Mouse (Mus musculus): ENCODE data around the gene Gm17455. TPM values are rescaled to one million over a fixed set of nuclear protein-coding genes. Genes with fewer than 3 reads are reported as not detected.
A peak's percentile ranks its signal among the peaks of the same experiment; 100 is the strongest.

Gene Gm17455
- total RNA-seq (2022), result not detected

DNA sequence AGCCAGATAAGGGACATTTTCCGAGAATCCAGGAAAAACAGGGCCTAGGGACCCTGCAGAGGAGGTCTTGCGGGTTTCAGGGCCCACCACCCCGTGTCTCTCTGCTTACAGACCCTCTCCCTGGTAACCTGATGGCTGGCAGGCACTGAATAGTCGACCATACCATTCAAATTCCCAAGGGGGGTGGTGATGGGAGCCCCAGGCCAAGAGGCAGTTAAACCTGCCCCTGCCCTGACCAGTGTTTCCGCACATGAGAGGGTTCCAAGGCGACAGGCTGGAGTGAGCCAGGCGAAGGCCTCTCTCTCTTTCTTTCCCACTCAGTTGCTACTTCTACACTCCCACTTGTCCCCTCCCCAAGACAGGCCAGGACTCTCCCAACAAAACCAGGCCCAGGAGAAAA lies at the start of gene Gm17455:
Gm17455 (plus strand) TSS at position 278 of the 400 bp plus-strand sequence.
- no peak for DNase-seq (ENCODE audit: low spot score)

DNA sequence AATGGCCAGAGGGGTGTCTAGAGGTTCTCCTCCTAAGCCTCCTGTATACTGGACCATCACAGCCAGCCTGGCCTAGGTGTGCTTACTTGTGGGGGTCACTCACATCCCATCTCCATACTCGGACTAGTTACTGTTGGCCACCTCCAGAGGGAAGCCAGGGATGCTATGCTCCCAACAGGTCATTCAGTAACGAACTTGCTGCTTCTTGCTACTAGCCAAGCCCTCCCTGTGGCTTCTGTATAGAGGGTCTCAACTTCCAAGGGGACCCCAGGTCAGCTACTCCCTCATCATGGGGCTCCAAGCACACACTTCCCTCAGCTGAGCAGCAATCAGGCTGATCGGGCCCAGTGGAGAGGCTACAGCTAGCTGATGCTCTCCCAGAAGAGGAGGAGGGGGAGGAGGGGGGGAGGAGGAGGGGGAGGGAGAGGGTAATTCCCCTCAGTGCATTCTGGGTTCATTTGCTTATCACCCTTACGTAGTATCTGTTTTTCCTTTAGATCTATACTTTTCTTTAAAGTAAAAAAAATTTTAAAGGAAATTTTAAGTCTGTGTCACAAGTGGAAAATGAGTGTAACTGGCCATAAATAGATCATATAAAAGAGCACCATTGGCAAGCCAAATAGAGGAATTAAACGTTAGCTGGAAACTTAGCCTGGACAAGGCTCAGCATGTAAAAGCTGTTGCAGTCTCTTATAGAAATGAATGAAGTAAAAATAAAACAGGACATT lies 49.3 kb upstream of the Gm17455 start:
- DNase-seq (ENCODE audit: low spot score), result no peak

DNA sequence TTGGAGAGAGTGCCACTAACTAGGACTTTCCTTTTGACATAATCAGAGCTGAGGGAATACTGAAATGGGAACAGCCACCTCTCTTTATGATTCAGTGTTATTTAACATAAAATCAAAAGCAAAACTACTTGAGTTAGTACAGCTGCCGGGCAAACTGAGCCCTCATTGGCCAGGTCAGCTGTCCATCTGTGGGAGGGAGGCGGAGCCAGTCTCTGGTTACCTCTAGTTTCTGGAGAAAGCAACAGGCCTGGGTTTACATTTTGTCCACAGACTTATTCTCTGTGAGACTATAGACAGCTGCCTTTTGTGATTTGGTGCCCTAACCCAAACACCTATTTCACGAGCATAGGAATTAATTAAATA lies 48.7 kb upstream of the Gm17455 start:
- DNase-seq (ENCODE audit: low spot score), result peak; percentile 93

DNA sequence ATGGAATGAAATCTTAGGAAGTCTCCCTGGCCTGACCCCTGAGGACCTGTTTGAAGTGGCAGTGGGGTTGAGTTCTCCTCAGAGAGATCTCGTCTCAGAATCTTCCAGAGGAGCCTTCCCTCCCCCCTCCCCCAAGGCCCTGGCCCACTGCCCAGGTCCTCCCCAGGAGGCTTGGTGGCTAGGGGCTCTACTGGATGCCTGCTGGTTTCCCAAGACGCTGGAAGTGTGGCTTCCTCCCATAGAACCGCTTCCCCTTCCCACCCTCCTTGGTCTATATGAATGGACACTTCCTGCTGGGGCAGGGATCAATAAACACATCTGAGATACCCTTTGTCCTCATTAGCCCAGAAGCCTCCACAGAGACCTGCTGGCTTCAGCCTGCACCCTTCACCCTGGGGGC lies 48.3 kb upstream of the Gm17455 start:
- DNase-seq (ENCODE audit: low spot score), result no peak

DNA sequence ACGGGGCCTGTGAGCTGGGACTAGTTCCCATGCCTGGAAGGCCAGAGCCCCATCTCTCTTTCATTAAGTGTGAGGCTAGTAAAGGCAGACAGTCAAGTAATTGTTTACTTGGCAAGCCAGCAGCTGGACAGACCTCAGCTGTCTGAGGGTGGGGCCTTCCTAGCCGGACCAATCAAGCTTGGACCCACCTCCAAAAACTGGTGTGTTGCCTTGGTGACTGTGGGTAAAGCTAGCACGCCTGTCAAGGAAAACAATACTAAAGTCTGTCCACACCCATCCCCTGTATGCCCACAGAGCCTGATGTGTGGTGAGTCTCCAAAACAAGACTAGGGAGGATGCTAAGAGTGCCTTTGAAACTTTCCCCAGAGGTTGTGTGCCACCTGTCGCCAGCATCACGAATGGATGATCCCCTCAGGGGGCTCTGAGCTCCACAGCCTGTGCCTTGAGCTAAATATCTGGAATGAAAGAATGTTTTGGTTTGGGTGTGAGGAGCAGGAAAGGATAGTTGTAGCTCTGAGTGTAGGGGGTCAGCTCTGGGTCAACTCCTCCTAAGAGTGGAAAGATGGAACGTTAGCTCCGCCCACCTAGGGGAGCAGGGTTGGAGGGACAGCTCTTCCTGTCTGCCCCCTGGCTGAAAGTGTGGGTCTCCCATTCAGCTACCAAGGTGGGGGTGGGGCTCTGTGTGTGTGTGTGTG lies 47.6 kb upstream of the Gm17455 start:
- DNase-seq (ENCODE audit: low spot score), result peak; percentile 88

DNA sequence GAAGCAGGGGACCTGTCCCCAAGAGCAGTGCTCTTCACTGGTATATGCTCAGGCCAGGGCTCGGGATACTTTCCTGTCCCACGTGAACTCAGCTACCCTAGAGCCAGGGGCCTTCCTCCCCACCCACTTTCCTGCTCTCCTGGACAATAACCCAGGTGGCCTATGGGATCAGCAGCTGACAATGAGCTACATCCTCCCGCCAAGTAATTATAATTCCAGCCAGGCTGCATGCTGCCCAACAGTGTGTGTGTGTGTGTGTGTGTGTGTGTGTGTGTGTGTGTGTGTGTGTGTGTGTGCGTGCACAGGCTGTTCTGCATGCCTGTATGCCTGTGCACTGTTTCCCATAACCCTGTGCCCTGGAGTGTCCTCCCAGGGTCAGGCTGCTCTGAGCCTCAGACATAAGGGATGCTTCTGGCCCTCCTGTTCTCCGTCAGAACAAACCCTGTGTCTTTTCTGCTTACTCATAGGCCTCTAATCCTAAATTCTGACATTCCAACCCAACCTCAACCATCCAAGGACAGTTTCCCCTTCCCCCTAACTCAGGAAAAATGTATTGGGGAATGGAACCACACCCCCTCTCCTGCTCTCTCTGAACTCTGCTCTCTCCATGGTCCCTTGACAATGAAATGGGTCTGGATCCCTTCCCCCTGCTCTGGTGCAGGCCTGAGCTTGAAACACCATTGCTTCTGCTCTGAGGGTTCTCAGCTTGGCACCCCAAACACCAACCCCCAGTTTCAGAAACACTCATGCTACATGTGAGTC lies 46.1 kb upstream of the Gm17455 start:
- DNase-seq (ENCODE audit: low spot score), result peak; percentile 77

DNA sequence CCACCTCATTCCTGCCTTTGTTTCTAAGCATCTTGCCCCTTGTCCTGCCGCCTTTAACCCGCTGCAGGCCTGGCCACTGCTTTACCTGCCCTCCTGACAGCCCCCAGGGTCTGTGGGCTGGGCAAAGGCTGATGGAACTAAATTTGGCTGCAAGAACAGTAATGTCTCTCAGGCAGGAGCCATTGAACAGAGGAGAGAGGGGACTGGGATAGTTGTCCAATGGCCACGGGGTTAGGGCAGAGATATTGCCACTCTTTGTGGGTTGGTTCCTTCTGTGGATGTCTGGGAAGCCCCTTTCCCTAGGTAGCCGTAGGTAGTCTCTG lies 45.6 kb upstream of the Gm17455 start:
- no peak for DNase-seq (ENCODE audit: low spot score)

DNA sequence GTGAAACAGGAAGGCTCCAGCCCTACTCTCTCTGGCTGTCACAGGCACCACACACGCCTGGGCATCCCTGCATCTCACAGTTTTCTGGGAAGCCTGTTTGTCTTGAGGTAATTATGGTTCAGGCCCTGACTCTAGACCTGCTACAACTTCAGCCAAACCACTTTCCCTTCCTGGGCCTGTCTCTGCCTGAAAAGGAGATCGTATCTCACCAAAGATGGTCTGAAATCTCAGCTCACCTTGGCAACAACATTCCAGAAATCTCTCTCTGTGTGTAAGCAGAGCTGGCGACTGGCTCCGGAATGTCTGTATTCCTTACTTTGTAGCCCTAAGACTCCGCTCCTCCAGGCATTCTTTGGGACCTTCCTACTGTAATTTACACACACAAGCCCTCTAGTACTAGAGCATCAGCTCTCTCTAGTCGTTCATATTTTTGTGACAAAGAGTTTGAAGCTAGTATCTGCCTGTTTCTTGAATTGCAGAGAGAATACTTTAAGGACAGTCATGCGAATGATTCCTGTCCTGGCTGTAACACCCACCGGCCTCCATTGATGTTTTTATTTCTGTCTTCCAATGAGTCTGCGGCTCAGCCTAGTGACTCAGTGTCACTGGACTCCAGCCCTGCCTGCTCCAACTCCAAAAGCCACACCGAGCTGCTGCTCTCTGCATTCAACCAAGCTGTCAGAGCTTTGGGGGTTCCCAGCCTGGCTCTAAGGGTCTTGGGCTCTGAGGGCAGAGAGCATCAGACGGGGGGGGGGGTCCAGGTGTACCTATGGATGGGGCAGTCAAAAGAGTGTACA lies 44.4 kb upstream of the Gm17455 start:
- no peak for DNase-seq (ENCODE audit: low spot score)

DNA sequence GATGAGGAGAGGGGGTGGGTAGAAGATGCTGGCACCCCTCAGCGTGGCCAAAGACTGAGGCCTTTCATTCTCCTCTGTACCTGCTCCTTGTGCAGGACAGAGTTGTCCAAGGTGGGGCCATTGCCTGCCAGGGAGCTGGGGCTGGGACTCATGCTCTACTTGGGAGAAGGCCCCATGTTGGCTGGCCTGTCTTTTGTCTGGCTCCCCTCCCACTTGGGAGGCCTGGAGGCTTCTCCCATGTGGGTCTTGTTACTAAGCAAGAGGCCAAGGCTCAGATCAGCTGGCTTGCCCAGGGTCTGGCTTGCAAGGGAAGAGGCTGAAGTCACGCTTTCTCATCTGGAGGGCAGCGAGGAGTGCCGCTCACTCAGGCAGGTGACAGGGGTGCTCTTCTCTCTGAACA lies 42.1 kb upstream of the Gm17455 start:
- DNase-seq (ENCODE audit: low spot score), result no peak

DNA sequence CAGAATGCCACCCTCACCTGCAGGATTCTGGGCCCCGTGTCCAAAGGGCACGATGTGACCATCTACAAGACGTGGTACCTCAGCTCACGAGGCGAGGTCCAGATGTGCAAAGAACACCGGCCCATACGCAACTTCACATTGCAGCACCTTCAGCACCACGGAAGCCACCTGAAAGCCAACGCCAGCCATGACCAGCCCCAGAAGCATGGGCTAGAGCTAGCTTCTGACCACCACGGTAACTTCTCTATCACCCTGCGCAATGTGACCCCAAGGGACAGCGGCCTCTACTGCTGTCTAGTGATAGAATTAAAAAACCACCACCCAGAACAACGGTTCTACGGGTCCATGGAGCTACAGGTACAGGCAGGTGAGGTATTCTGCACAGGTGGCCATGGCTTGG lies 41.6 kb upstream of the Gm17455 start:
- DNase-seq (ENCODE audit: low spot score), result no peak

DNA sequence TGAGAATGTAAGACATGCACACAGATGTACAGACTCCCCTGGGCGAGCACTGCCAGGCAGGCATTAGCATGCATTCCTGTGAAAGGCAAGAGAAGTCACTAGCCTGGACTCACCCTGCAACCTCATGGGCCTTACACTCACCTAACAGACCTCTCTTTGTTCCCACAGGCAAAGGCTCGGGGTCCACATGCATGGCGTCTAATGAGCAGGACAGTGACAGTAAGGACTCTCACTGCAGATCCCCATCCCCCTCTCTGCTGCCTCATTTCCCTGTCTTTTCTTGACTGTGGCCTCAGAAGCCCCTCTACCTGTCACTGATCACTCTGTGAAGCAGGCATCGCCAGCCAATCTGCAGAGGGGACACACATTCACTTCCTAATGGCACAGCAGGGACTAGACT lies 40.8 kb upstream of the Gm17455 start:
- no peak for DNase-seq (ENCODE audit: low spot score)

DNA sequence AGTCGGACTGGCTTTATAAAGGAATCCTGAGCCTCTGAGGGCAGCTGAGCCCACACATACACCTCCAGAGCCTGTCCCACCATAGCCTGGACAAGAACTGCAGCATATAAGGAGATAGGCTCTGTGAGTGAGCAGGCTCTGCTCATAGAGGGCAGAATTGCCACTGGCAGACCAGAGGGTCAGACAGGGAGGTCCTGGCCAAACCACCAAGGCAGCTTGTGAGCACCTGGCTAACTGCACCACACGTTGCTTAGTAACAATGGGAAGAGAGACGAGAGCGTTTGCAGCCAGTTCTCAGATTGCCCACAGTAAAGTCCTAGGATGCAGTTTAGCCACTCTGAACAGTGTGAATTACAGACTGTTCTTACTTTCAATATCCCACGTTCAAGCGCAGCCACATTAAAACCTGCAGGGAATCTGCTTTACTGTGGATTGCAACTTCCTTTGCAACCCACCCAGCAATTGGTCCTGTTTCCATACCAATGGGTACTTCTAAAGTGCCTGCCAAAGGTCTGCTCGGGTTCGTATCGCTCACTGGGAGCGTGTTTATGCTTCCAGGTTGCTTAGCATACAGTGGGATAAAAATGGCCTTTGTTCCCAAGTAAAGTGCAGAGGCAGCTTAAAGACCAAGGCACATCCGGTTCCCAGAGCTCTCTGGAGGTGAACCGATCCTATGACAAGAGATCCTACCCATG lies 37.8 kb upstream of the Gm17455 start:
- no peak for DNase-seq (ENCODE audit: low spot score)

DNA sequence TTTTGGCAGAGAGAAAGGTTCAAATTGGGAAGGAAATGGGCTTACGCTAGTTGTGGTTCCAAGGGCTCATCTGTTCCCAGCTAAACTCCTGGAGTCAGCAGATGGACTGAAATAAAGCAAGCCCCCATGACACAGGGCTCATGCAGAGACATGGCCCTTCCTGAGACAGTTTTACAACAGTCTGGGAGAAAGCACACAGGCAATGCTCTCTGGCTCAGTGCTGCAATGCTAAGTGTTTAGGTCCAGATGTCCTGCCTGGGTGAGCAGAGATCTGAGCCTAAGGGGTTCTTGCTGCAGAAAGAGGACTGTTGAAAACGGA lies 37.3 kb upstream of the Gm17455 start:
- peak; percentile 61 for DNase-seq (ENCODE audit: low spot score)

DNA sequence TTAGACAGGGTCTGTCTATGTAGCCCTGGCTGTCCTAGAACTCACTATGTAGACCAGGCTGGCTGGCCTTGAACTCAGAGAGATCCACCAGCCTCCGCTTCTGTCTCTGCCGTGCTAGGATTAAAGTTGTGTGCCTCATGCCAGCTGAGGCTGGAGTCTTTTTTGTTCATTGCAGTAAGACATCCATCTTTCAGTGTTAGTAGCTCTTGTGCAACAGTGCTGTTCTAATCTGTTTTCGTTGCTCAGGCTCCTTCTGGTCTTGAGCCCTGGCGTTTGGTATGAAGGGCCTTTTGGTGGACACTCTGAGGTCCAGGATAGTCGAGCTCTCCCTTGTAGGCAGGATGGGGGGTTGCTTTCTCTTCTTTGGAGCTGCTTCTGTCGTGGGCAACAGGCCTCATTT lies 36.1 kb upstream of the Gm17455 start:
- no peak for DNase-seq (ENCODE audit: low spot score)

DNA sequence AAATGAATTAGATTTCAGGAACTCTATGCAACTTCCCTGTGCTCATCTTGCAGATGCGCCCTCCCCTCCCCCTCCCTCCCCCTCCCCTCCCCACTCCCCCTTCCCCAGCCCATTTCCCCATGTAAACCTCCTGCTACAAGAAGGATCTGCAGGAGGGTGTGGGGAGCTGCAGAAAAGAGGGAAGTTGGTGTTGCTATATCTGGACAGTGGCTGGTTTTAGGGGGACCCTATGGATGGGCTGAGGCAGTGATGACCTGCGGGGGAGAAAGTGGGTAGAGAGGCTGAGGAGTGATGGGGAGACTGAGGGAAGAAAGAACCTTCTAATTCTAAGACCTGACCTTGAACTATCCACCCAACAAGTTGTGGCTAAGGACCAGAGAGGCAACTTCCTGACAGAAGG lies 32.4 kb upstream of the Gm17455 start:
- no peak for DNase-seq (ENCODE audit: low spot score)

DNA sequence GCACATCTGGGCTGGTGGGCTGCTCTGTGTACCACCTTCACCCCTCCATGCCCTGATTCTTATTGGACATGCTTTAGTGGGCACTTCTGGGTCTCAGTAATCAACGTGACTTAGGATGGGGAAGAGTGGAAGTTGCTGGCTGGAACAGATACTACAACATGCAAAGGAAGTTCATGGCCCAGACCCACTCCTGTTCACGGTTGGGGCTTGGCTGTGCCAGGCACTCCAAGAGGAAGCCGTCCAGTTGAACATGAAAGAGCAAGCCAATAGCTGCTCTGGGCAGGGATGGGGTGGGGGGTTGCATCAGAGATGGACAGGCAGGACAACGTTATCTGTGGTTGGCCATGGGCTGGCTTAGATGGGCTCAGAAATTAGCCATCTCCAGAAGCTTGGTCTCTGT lies 31.6 kb upstream of the Gm17455 start:
- no peak for DNase-seq (ENCODE audit: low spot score)

DNA sequence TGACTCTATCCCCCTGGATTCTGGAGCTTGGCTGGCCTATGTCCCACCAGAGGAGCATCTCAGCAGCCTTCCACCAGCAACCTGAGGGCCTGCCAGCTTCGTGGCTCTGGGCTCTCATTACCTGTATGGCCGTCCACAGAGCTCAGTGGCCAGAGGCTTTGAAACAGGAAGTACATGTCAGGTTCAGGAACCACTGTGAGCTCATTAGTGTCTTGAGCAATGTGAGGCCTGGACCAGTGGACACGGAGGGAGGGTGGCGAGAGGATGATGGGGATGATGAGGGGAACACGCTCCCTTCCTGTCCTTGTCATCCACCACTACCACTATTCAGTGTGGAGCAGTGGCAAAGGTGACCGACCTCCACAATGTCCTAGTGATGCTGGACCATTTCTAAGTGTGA lies 30.1 kb upstream of the Gm17455 start:
- DNase-seq (ENCODE audit: low spot score), result no peak

DNA sequence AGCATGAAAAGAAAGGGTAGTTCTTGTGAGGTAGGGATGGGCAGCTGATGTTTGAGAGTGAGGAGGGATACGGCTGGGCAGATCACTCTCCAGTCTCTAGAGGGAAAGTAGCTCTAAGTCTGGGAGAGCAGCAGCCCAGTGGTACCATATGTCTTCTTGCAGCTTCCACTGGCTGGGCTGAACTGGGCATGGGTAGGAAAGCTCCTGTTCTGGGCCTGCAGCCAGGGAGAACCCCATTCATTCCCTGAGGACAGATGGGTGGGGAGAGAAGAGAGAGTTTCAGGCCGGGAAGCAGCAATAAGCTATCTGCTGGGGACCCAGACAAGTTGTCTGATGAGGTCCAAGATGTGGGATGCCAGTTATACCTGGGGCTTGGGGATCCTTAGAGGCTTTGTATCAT lies 29.4 kb upstream of the Gm17455 start:
- no peak for DNase-seq (ENCODE audit: low spot score)

DNA sequence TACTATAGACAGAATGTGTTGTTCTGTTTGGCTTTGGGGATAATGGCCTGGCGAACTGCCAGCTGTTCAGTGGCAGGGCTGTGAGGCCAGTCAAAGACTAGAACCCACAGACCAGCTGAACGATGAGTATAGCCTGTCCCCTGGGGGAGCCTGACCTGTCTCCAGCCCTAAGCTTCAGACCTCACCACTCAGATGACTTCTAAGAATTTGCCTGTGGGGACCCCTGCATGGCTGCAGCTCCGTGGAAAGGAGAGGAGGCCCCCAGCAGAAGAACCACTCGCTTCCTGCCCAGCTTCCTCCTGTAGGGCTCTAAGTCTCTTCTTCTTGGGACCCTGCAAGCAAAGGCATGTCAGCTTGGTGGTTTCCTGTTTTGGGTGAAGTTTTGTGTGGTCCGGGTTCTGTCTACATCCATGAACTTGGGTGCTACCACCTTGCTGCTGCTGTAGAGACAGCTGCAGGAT lies 28.9 kb upstream of the Gm17455 start:
- no peak for DNase-seq (ENCODE audit: low spot score)

DNA sequence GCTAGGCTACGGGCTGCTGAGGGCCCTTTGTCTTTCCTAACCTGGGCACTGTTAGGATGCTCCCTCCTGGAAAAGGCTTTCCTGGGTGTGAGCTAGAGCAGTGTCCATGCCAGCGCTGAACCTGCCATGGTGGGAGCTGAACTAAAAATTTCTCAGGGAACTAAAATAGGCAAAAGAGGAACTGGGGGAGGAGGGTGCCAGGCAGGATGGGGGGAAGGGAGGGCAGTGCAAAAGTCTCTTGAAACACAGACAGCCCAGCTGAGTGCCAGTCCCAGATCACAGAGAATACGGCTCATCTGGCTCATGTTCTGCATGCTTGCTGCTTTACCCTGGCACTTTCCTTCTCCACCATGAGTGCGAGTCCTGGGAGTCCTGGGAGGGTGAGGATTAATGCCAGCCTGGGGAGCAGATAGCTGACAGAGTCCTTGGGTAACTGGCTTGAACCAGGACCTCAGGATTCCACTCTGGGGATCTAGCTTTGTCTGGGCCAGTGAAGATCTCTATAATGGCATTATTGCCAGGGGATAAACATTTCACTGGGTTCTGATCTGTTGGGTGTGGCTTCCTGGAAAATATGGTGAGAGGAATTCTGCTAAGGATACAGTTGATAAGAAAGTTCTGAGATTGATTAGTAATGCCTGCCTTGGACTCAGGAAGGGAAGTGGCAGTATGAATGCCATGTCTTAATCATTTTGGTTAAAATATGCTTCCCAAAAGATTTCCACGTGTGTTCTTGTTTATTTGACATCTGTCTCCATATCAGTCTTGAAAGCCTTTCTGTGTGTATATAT lies 27.7 kb upstream of the Gm17455 start:
- DNase-seq (ENCODE audit: low spot score), result no peak

DNA sequence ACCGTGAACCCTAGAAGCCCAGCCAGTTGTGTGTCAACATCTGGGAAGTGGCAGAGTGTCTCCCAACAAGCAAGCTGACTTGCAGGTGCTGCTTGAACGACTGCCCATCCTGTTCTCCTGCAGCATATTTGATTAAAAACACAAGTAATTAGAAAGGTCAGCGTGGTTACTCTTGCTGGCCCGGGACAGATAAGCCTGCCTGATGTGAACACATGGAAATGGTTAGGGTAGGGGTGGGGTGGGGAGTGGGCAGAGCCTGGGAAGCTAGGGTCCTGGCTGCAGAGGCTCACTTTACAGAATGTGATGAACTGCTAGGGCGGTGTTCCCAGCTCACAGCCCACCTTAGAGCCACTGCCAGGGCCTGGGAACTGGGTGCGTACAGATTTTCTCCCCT lies 26.0 kb upstream of the Gm17455 start:
- DNase-seq (ENCODE audit: low spot score), result no peak
